Mouse (Mus musculus) hindbrain, embryonic 16.5 days (tissue): ENCODE measurements around the gene Sqor. TPM values are rescaled to one million over a fixed set of nuclear protein-coding genes. Genes with fewer than 3 reads are reported as not detected.

Experiments used
- ATAC-seq: fragments of 200-750 bp; cut with Nextera tagmentation; 2 replicates; pipeline ENCODE4 v1.8.0; 2017; ENCODE audit warnings: moderate TSS enrichment, moderate library complexity
- H3K27ac ChIP-seq: fragments of 300-500 bp; sonication (generic); 2 replicates; pipeline ENCODE4 v1.5.1; 2014; ENCODE audit warnings: low read depth, mild to moderate bottlenecking, control low read depth, low read length, moderate library complexity
- H3K27me3 ChIP-seq: fragments of 300-500 bp; sonication (generic); replicated peaks from 2 replicates; pipeline ENCODE4 v1.6.1; 2014; ENCODE audit warnings: low read length; ENCODE audit not compliant: control insufficient read depth, insufficient read depth
- H3K36me3 ChIP-seq: fragments of 300-500 bp; sonication (generic); 2 replicates; pipeline ENCODE4 v1.6.1; 2014; ENCODE audit warnings: mild to moderate bottlenecking, low read length, moderate library complexity, mixed read lengths; ENCODE audit not compliant: control insufficient read depth, insufficient read depth
- H3K4me1 ChIP-seq: fragments of 300-500 bp; sonication (generic); 2 replicates; pipeline ENCODE4 v1.6.1; 2014; ENCODE audit warnings: low read depth, low read length; ENCODE audit not compliant: control insufficient read depth, insufficient read depth
- H3K4me2 ChIP-seq: fragments of 300-500 bp; sonication (generic); 2 replicates; pipeline ENCODE4 v1.6.1; 2014; ENCODE audit warnings: mild to moderate bottlenecking, low read length, control low read depth, moderate library complexity
- H3K4me3 ChIP-seq: fragments of 300-500 bp; sonication (generic); 2 replicates; pipeline ENCODE4 v1.5.1; 2014; ENCODE audit warnings: mild to moderate bottlenecking, low read length, control low read depth, moderate library complexity
- H3K9ac ChIP-seq: fragments of 300-500 bp; sonication (generic); 2 replicates; pipeline ENCODE4 v1.6.1; 2014; ENCODE audit warnings: low read depth, mild to moderate bottlenecking, control low read depth, low read length, moderate library complexity
- H3K9me3 ChIP-seq: fragments of 300-500 bp; sonication (generic); 2 replicates; pipeline ENCODE4 v1.6.1; 2014; ENCODE audit warnings: mild to moderate bottlenecking, low read length, moderate library complexity; ENCODE audit not compliant: control insufficient read depth
- WGBS: fragments of 180-500 bp; shearing (Covaris S2); extraction: QIAGEN DNeasy Blood & Tissue Kit; methylation state at CpG from one replicate; pipeline ENCODE4 v1.1.7; 2014; 5-methylcytosine and 5-hydroxymethylcytosine counted together
- polyA plus RNA-seq: library from polyadenylated mRNA; unstranded; fragments of >200 nt; fragmentation: Nextera tagmentation; extraction: Ambion mirVana; gene quantifications from 2 replicates; pipeline ENCODE4 v1.2.1, GENCODE M21; 2015

Gene Sqor
- 3.5 and 4.2 TPM in 2 replicates for polyA plus RNA-seq

DNA sequence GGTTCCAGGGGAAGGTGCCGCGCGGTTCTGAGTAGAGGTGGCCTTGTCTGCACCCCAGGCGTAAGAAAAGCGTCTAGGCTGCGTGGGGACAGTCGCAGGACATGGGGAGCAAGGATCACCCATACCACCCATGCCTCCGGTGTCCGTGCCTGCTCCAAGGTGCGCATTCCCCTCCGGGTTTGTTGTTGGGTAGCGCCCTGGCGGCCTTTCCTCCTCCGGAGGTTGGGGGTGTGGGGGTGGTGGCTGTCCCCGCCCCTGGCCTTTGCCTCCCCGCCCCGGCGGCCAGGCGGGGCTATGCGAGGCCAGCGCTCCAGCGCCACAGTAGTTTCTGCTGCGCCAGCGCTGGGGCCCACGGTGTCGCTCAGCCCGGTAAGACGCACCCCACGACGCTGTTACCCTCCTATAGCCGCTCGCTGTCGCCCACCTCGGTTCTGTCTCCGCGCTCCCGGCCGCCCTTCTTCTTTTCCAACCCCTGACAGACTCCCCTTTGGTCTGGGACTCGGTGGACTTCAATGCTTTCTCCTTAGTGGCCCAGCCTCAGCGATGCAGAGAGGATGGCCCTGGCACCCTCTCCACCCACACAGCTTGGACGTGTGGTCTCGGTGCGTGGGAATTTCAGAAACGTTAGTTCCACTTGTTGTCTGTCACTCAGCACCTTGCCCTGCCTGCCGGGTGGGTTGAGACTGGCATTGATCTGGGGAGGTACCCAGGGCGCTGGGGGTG is at the start of gene Sqor:
Gene Sqor (plus strand): TSS at position 167 of the 723 bp plus-strand sequence.
- peaks cover 12% of the 10 kb centered on the region for H3K27me3 ChIP-seq
- peak; percentile 82 for ATAC-seq
- peaks cover 4% of the 10 kb centered on the region; the same call in 1 of the 2 replicates for H3K4me1 ChIP-seq
- H3K27ac ChIP-seq = no peak within 1 kb of the TSS
- H3K9ac ChIP-seq = peak within 1 kb of the TSS; percentile 63
- peak within 1 kb of the TSS; percentile 65 for H3K4me2 ChIP-seq
- no peaks in the 10 kb centered on the region for H3K36me3 ChIP-seq
- no peaks in the 10 kb centered on the region for H3K9me3 ChIP-seq
- H3K4me3 ChIP-seq = peak within 1 kb of the TSS; percentile 48
- WGBS = 2% methylated on average over 37 of the region's 46 CpGs

DNA sequence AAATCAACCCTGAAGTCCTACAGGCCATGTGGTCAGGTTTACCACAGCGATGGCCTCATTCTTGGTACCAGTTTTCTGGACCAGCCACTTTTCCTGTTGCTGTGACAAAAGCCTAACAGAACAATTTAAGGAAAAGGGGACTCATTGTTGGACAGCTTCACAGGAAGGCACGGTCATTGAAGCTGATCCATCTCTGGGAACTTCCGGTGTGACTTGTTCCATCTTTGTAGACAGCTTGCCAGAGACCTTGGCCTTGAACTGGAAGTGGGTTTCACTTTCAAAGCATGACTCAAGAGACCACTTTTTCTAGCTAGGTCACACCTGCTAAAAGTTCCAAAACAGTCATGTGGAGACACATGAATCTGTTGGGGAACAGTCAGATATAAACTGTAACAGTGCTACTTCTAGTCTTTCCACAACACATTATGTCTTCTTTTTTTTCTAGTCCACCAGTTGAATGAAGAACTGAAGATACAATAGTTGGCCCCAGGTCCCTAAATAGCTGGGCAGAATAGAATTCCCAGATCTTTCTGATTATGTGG is 48.7 kb upstream of the Sqor start:
- Histone ChIP-seq H3K27me3 (no peaks in the 10 kb centered on the region), H3K4me2 (no peak overlapping the region), H3K36me3 (no peaks in the 10 kb centered on the region), H3K4me3 (no peak overlapping the region), H3K4me1 (no peaks in the 10 kb centered on the region), H3K9me3 (no peaks in the 10 kb centered on the region), H3K9ac (no peak overlapping the region), H3K27ac (no peak overlapping the region)
- 86% methylated on average over 3 of the region's 3 CpGs for WGBS
- ATAC-seq = no peak

DNA sequence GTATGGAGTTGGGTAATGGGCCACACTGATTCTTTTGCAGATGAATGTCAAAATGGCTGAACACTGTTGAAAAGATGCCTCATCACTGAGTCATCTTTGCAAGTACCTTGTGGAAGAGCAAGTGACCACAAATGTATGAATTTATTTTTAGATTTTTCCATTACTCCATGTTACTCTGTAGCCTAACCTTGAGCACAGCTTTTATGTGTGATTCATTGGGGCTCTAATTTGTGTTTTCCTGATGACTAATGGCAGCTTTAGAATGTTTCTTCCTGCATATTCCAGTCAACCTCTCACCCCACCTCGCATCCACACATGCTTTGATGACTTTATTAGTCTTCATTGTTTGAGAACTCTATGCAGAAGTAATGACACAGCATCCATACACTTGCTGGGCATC is 45.8 kb upstream of the Sqor start:
- no peaks in the 10 kb centered on the region for H3K4me1 ChIP-seq
- H3K27ac ChIP-seq = no peak overlapping the region
- no peaks in the 10 kb centered on the region for H3K36me3 ChIP-seq
- H3K9ac ChIP-seq = no peak overlapping the region
- no peak overlapping the region for H3K4me2 ChIP-seq
- 76% methylated on average over 1 of the region's 1 CpGs for WGBS
- no peak overlapping the region for H3K4me3 ChIP-seq
- H3K9me3 ChIP-seq = no peaks in the 10 kb centered on the region
- ATAC-seq = no peak
- H3K27me3 ChIP-seq = no peaks in the 10 kb centered on the region

- 83% methylated on average over 3 of the region's 3 CpGs for WGBS
- no peaks in the 10 kb centered on the region for H3K4me1 ChIP-seq
- no peak for ATAC-seq
Observed at GRCm38 (mm10) chr2:122720564-122720963, 44.5 kb upstream of the Sqor start.

GRCm38 (mm10) chr2:122725604-122726003 is 39.4 kb upstream of the Sqor start:
- Histone ChIP-seq H3K36me3 (no peaks in the 10 kb centered on the region), H3K27me3 (peaks cover 2% of the 10 kb centered on the region; the same call in 1 of the 2 replicates), H3K4me3 (no peak overlapping the region), H3K4me1 (no peaks in the 10 kb centered on the region), H3K9me3 (no peaks in the 10 kb centered on the region), H3K27ac (no peak overlapping the region), H3K9ac (no peak overlapping the region), H3K4me2 (no peak overlapping the region)
- 64% methylated on average over 10 of the region's 10 CpGs for WGBS
- ATAC-seq = no peak

More at GRCm38 (mm10) chr2:122720564-122720963, 44.5 kb upstream of the Sqor start:
- no peaks in the 10 kb centered on the region for H3K27me3 ChIP-seq
- H3K9me3 ChIP-seq = no peaks in the 10 kb centered on the region
- no peak overlapping the region for H3K4me2 ChIP-seq
- H3K9ac ChIP-seq = no peak overlapping the region
- H3K36me3 ChIP-seq = no peaks in the 10 kb centered on the region
- no peak overlapping the region for H3K27ac ChIP-seq
- no peak overlapping the region for H3K4me3 ChIP-seq

GRCm38 (mm10) chr2:122731456-122731855 is 33.6 kb upstream of the Sqor start:
- ATAC-seq = no peak
- Histone ChIP-seq H3K4me1 (no peaks in the 10 kb centered on the region), H3K4me3 (no peak overlapping the region), H3K4me2 (no peak overlapping the region), H3K27ac (no peak overlapping the region), H3K27me3 (peaks cover 10% of the 10 kb centered on the region), H3K9me3 (no peaks in the 10 kb centered on the region), H3K9ac (no peak overlapping the region), H3K36me3 (no peaks in the 10 kb centered on the region)
- 29% methylated on average over 2 of the region's 2 CpGs for WGBS

DNA sequence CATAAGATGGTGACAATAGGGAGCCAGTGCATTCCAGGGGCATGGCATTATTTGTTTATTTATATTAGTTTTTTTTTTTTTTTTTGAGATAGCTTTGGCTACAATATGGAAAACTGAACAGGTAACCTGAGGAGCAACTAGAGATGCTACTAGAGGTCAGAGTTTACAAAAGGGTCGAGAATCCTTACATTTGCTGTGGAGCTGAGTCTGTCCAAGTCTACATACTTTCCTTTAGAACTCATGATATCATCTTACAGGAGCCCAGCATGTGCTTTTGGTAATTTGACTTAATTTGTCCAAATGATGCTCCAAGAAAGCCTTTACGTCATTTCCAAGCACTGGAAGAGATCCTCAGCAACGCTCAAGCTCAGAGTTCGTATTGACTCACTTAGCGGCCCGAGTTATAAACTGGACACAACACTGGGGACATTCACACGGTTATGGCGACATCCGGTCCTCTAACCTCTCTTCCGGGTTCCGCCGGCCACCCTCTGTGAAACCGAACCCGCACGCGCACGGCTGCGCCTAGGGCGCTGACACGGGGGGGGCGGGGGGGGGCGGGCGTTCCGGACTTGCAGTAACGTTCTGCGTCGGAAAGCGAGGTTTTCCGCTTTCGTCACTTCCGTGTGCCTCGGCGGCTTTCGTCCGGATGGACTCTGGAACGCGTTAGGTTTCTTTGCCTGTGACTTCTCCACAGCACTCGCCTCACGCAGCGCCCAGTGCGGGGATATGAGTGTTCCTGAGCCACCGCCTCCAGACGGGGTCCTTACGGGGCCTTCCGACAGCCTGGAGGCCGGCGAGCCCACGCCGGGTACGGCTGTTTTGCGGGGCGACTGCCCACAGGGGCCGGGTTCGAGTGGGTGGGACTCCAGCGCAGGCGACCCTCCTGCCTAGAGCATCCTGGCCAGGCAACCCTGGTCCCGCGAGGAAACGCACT is 26.9 kb upstream of the Sqor start, which contains the start of gene Bloc1s6:
Gene Bloc1s6 (plus strand): TSS at position 610 of the 937 bp plus-strand sequence.
- H3K4me1 ChIP-seq = peaks cover 10% of the 10 kb centered on the region
- peak within 1 kb of the TSS; percentile 92 for H3K27ac ChIP-seq
- no peaks in the 10 kb centered on the region for H3K36me3 ChIP-seq
- peak; percentile 97 for ATAC-seq
- peak within 1 kb of the TSS; percentile 77 for H3K4me2 ChIP-seq
- WGBS = 1% methylated on average over 47 of the region's 59 CpGs
- H3K9ac ChIP-seq = peak within 1 kb of the TSS; percentile 90
- peak within 1 kb of the TSS; percentile 81 for H3K4me3 ChIP-seq
- H3K9me3 ChIP-seq = no peaks in the 10 kb centered on the region
- peaks cover 8% of the 10 kb centered on the region for H3K27me3 ChIP-seq

GRCm38 (mm10) chr2:122739023-122739422 is 26.0 kb upstream of the Sqor start:
- H3K27ac ChIP-seq = no peak overlapping the region; the same call in 1 of the 2 replicates
- WGBS = 28% methylated on average over 7 of the region's 7 CpGs
- ATAC-seq = no peak
- peaks cover 8% of the 10 kb centered on the region for H3K27me3 ChIP-seq
- peak overlapping the region; percentile 54 for H3K4me2 ChIP-seq
- H3K4me3 ChIP-seq = peak overlapping the region; percentile 81
- no peaks in the 10 kb centered on the region for H3K36me3 ChIP-seq
- H3K9ac ChIP-seq = peak overlapping the region; percentile 90
- no peaks in the 10 kb centered on the region for H3K9me3 ChIP-seq
- peaks cover 10% of the 10 kb centered on the region for H3K4me1 ChIP-seq

DNA sequence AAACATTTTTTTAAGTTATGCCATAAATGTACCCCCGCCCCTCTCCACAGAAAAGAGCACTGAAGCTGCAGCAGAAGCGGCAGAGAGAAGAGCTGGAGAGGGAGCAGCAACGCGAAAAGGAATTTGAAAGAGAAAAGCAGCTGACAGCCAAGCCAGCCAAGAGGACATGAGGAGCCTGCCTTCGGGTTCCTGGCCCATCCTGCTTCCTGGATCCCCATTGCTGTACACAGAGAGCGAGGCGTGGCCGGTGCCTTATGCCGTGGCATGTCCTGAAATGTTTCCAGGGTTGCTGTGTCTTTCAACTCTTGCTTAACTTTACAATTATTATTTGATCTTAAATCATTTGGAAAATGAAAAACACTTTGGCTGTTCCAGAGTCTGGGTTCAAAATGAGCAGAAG is 18.6 kb upstream of the Sqor start:
- H3K4me3 ChIP-seq = no peak overlapping the region
- 88% methylated on average over 9 of the region's 9 CpGs for WGBS
- H3K27ac ChIP-seq = no peak overlapping the region
- H3K27me3 ChIP-seq = no peaks in the 10 kb centered on the region
- no peaks in the 10 kb centered on the region for H3K9me3 ChIP-seq
- H3K4me2 ChIP-seq = no peak overlapping the region
- H3K4me1 ChIP-seq = no peaks in the 10 kb centered on the region
- H3K9ac ChIP-seq = no peak overlapping the region
- H3K36me3 ChIP-seq = peaks cover 11% of the 10 kb centered on the region
- ATAC-seq = no peak
